Mouse (Mus musculus) hindbrain, embryonic 14.5 days (tissue): Measurements from ENCODE around the gene 1190005I06Rik. TPM values are rescaled to one million over a fixed set of nuclear protein-coding genes. Genes with fewer than 3 reads are reported as not detected.
A peak's percentile ranks its signal among the peaks of the same experiment; 100 is the strongest.

Source experiments
- ATAC-seq: fragments of 200-750 bp; cut with Nextera tagmentation; 2 replicates; pipeline ENCODE4 v1.8.0; 2017; ENCODE audit warnings: moderate number of reproducible peaks, mild to moderate bottlenecking, moderate TSS enrichment, moderate library complexity; ENCODE audit not compliant: low FRiP score
- DNase-seq: peaks from one replicate; pipeline ENCODE4 v3.0.0-alpha.2; 2015; ENCODE audit warnings: low spot score
- H3K27ac ChIP-seq: fragments of 300-500 bp; sonication (generic); 2 replicates; pipeline ENCODE4 v1.5.1; 2014; ENCODE audit warnings: mild to moderate bottlenecking, moderate library complexity
- H3K27me3 ChIP-seq: fragments of 300-500 bp; sonication (generic); 2 replicates; pipeline ENCODE4 v1.6.1; 2014; ENCODE audit warnings: mild to moderate bottlenecking, low read length, mixed read lengths; ENCODE audit not compliant: control insufficient read depth, insufficient read depth
- H3K36me3 ChIP-seq: fragments of 300-500 bp; sonication (generic); replicated peaks from 2 replicates; pipeline ENCODE4 v1.6.1; 2014; ENCODE audit not compliant: control insufficient read depth, insufficient read depth
- H3K4me1 ChIP-seq: fragments of 300-500 bp; sonication (generic); replicated peaks from 2 replicates; pipeline ENCODE4 v1.6.1; 2014; ENCODE audit warnings: antibody characterized with exemption, low read length, mixed read lengths; ENCODE audit not compliant: control insufficient read depth, insufficient read depth
- H3K4me2 ChIP-seq: fragments of 300-500 bp; sonication (generic); replicated peaks from 2 replicates; pipeline ENCODE4 v1.6.1; 2014; ENCODE audit warnings: mild to moderate bottlenecking, moderate library complexity
- H3K4me3 ChIP-seq: fragments of 300-500 bp; sonication (generic); replicated peaks from 2 replicates; pipeline ENCODE4 v1.5.1; 2014; ENCODE audit warnings: mild to moderate bottlenecking, low read length
- H3K9ac ChIP-seq: fragments of 300-500 bp; sonication (generic); 2 replicates; pipeline ENCODE4 v1.6.1; 2014
- H3K9me3 ChIP-seq: fragments of 300-500 bp; sonication (generic); 2 replicates; pipeline ENCODE4 v1.6.1; 2016; ENCODE audit warnings: low read length; ENCODE audit not compliant: control insufficient read depth
- WGBS: fragments of 180-500 bp; shearing (Covaris S2); extraction: QIAGEN DNeasy Blood & Tissue Kit; methylation state at CpG from one replicate; pipeline ENCODE4 v1.1.7; 2014; 5-methylcytosine and 5-hydroxymethylcytosine counted together
- polyA plus RNA-seq: library from polyadenylated mRNA; unstranded; fragments of >200 nt; fragmentation: Nextera tagmentation; extraction: Ambion mirVana; gene quantifications from 2 replicates; pipeline ENCODE4 v1.2.1, GENCODE M21; 2014

The 1190005I06Rik gene
- polyA plus RNA-seq, 1 experiment from 2014 or later = 12.4 TPM

DNA sequence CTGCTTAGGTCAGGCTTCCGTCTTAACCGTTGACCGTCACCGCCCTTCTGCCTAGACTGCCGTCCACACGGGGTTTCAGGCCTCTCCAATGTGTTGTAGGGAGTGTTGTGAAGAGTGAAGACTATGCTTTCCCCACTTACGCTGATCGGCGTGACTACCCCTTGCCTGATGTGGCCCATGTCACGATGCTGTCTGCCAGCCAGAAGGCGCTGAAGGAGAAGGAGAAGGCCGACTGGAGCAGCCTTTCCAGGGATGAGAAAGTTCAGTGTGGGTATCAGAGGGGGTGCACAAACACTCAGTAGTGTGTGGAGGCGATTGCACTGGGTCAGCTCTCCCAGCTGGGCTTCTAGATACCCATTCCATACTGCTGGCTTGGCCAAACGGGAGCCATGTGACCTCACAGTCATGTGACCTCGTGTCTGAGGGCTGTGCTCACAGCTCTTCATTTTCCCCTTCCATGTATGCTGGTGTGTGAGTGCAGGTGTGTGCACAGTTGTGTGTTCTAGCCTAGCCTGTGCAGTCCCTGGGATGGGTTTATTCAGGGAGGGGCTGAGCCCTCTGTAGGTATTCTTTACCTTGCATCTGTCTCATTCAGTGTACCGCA, 25.3 kb upstream of the 1190005I06Rik start:
- Histone ChIP-seq H3K27ac (no peak overlapping the region), H3K27me3 (no peaks in the 10 kb centered on the region), H3K9me3 (no peaks in the 10 kb centered on the region), H3K36me3 (peaks cover 53% of the 10 kb centered on the region), H3K9ac (no peak overlapping the region), H3K4me3 (no peak overlapping the region), H3K4me2 (no peak overlapping the region), H3K4me1 (peaks cover 7% of the 10 kb centered on the region)
- no peak for DNase-seq
- 90% methylated on average over 16 of the region's 16 CpGs for WGBS
- ATAC-seq = no peak

- Histone ChIP-seq H3K4me1 (peaks cover 11% of the 10 kb centered on the region), H3K4me2 (no peak overlapping the region), H3K27me3 (no peaks in the 10 kb centered on the region), H3K4me3 (no peak overlapping the region), H3K9me3 (no peaks in the 10 kb centered on the region), H3K36me3 (peaks cover 53% of the 10 kb centered on the region), H3K27ac (no peak overlapping the region), H3K9ac (no peak overlapping the region)
- WGBS = 56% methylated on average over 6 of the region's 6 CpGs
- ATAC-seq = no peak
- DNase-seq = no peak
Measured at GRCm38 (mm10) chr8:120671775-120672174, 24.3 kb upstream of the 1190005I06Rik start.

DNA sequence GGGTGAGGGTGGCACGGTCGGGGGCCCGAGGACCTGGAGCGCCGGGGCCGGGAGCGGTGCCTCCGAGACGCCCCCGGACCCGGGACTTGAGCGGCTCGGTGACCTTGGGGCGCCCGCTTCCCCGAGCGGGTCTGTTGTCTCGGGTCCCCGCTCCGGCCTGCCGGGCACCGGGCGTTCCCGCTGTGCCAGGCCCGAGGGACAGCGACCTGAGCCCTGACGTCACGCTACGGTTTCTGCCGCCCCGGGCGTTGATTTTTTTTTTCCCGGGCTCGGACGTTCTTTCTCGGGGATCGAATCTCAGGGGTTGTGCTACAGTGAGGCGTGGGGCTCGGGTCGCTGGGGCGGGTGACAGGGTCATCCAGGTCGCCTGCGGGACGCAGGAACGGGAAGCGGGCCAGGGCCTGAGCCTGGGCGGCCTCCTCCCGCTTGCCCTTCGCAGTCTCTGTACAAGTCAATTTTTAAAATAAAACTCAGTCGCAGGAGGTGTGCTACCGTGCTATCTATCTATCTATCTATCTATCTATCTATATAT, 21.0 kb upstream of the 1190005I06Rik start, which contains the start of gene Emc8:
Emc8 (minus strand) TSS at position 200 of the 532 bp plus-strand sequence.
- Histone ChIP-seq H3K9ac (peak within 1 kb of the TSS; percentile 91), H3K36me3 (peaks cover 39% of the 10 kb centered on the region), H3K9me3 (no peaks in the 10 kb centered on the region), H3K27me3 (no peaks in the 10 kb centered on the region), H3K4me2 (peak within 1 kb of the TSS; percentile 87), H3K4me3 (peak within 1 kb of the TSS; percentile 97), H3K4me1 (peaks cover 30% of the 10 kb centered on the region), H3K27ac (peak within 1 kb of the TSS; percentile 87)
- under 1% methylated on average over 39 of the region's 51 CpGs for WGBS
- peak; percentile 31; the same call in 1 of the 2 replicates for ATAC-seq
- DNase-seq = no peak

- Histone ChIP-seq H3K4me1 (peaks cover 30% of the 10 kb centered on the region), H3K36me3 (peaks cover 33% of the 10 kb centered on the region), H3K9me3 (no peaks in the 10 kb centered on the region), H3K27me3 (no peaks in the 10 kb centered on the region), H3K4me2 (peak within 1 kb of the TSS; percentile 87), H3K27ac (peak within 1 kb of the TSS; percentile 87), H3K4me3 (peak within 1 kb of the TSS; percentile 97), H3K9ac (peak within 1 kb of the TSS; percentile 91)
- peak; percentile 93 for ATAC-seq
- peak; percentile 94 for DNase-seq
- under 1% methylated on average over 67 of the region's 105 CpGs for WGBS
Measured at GRCm38 (mm10) chr8:120667561-120668373, 20.3 kb upstream of the 1190005I06Rik start, which contains the start of the genes Gm27021 and Cox4i1. Gm27021 (minus strand) TSS chr8:120668079. Cox4i1 (plus strand) TSS chr8:120668222.

DNA sequence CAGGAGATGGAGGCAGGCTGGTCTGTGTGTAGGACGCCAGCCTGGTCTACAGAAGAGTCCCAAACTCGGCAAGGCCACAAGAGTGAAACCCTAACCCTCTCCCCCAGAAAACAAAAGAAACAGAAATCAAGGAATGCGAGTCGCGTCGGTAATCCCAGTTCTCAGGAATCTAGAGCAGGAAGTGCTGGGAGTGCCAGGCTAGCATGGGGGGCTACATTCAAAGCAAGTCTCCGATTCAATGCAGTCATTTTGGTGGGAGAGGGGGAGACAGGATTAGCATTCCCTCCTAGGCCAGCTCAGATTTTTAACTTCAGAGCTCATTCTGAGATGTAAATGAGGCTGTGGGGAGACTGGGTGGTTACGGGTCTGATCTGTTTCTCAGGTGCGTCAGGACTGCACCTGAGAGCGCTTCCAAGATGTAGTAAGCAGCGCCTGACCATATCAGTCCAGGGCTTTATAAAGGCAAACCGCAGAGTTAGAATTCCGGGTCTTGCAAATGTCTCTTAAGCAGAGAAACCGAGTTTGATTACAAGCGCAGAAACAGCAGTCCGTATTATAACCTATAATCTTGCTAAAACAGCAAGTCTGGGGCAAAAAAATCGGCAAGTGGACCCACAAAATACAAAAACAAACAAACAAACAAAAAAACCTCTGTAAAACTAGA, 19.5 kb upstream of the 1190005I06Rik start:
- Histone ChIP-seq H3K9me3 (no peaks in the 10 kb centered on the region), H3K27ac (no peak overlapping the region; the same call in 1 of the 2 replicates), H3K36me3 (peaks cover 24% of the 10 kb centered on the region), H3K27me3 (no peaks in the 10 kb centered on the region), H3K9ac (peak overlapping the region; percentile 91), H3K4me3 (peak overlapping the region; percentile 97), H3K4me1 (peaks cover 30% of the 10 kb centered on the region), H3K4me2 (peak overlapping the region; percentile 74)
- DNase-seq (no peak), ATAC-seq (no peak)
- WGBS = 3% methylated on average over 17 of the region's 17 CpGs

DNA sequence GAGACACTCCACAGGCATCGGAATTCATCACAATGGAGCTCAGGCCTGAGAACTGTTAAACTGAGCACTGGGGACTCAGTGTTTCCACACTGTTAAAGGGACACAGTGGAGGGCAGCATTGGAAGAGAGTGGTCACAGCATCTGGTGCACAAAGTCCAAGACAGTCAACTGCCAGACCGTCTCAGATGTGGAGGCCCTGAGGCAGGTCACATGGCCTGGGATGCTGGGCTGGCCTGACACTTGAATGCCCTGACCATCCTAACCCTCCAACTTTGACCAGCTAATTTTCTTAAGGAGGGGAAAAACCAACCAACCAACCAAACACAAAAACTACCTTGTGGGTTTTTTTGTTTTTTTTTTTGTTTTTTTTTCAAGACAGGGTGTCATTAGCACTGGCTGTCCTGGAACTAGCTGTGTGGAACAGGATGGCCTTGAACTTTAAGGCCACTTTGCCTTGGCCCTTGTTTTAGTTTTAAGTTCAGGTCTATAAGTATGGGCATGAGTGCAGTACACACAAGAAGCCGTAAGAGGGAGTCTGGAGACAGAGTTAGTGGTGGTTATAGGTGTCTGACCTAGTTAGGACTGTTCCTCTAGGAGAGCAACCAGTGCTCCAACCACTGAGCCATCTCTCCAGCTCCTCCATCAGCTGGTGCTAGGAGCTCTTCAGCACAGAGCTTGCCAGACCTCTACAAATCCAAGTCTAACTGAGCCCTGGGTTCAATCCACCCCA, 18.5 kb upstream of the 1190005I06Rik start:
- DNase-seq = no peak
- WGBS = 79% methylated on average over 3 of the region's 3 CpGs
- H3K4me1 ChIP-seq = peaks cover 30% of the 10 kb centered on the region
- no peak for ATAC-seq
- peaks cover 15% of the 10 kb centered on the region for H3K36me3 ChIP-seq
- no peaks in the 10 kb centered on the region for H3K27me3 ChIP-seq
- H3K27ac ChIP-seq = no peak overlapping the region
- H3K4me2 ChIP-seq = peak overlapping the region; percentile 74
- H3K4me3 ChIP-seq = no peak overlapping the region
- H3K9me3 ChIP-seq = no peaks in the 10 kb centered on the region
- H3K9ac ChIP-seq = no peak overlapping the region; the same call in none of the 2 replicates

- Histone ChIP-seq H3K4me2 (no peak overlapping the region), H3K27ac (no peak overlapping the region), H3K9me3 (no peaks in the 10 kb centered on the region), H3K27me3 (no peaks in the 10 kb centered on the region), H3K9ac (no peak overlapping the region), H3K4me1 (peaks cover 30% of the 10 kb centered on the region), H3K36me3 (0 out of 2 replicates have a peak, but pooled peaks cover 1% of the 10 kb centered on the region), H3K4me3 (no peak overlapping the region)
- ATAC-seq = no peak
- whole genome bisulfite sequencing = 79% methylated on average over 6 of the region's 6 CpGs
- DNase-seq = no peak
Measured at GRCm38 (mm10) chr8:120664566-120664965, 17.1 kb upstream of the 1190005I06Rik start.

DNA sequence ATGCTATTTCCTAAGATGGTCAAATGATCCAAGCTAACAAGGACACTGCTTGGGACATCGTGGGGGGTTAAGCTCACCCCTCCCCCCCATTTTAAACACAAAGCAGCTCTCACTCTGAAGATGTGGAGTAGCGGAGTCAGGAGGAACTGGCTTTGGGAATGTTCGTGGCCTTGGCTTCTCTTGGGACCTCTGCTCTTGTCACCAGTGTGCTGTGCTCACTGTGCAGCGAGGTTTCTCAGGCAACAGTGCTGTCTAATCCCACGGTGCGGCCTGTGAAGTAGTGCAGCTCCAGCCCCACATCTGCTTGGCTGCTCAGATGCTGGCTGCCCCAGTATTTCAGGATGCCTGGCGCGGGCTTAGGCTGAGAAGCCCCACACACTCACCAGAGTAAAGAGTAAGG, 10.0 kb upstream of the 1190005I06Rik start:
- Histone ChIP-seq H3K27ac (no peak overlapping the region), H3K9ac (no peak overlapping the region), H3K4me3 (no peak overlapping the region), H3K9me3 (no peaks in the 10 kb centered on the region), H3K36me3 (peaks cover 54% of the 10 kb centered on the region), H3K4me1 (no peaks in the 10 kb centered on the region), H3K4me2 (no peak overlapping the region), H3K27me3 (no peaks in the 10 kb centered on the region)
- no peak for ATAC-seq
- no peak for DNase-seq
- WGBS = 86% methylated on average over 8 of the region's 8 CpGs
